Mouse (Mus musculus) spleen, adult 2 months (tissue): ENCODE results near the gene Rasgrp4. TPM values are rescaled to one million over a fixed set of nuclear protein-coding genes. Genes with fewer than 3 reads are reported as not detected.

ENCODE experiments used
- DNase-seq, 2 experiments: peaks; one replicate each; pipeline versions ENCODE4 v3.0.0 to v3.0.0-alpha.2; 2012 to 2021; ENCODE audit warnings: low spot score in 2 of 2, low read depth in 1 of 2
- H3K27ac ChIP-seq: fragments of 200-500 bp; 2 replicates; pipeline ENCODE4 v1.5.1; 2012; ENCODE audit warnings: low read length, inconsistent platforms; ENCODE audit not compliant: insufficient read depth
- H3K27me3 ChIP-seq: fragments of 200-500 bp; 2 replicates; pipeline ENCODE4 v1.6.1; 2012; ENCODE audit warnings: mild to moderate bottlenecking, moderate library complexity, low read length, inconsistent platforms; ENCODE audit not compliant: control insufficient read depth, insufficient read depth
- H3K36me3 ChIP-seq: fragments of 200-500 bp; 2 replicates; pipeline ENCODE4 v1.6.1; 2012; ENCODE audit warnings: mild to moderate bottlenecking, low read length, inconsistent platforms; ENCODE audit not compliant: control insufficient read depth, insufficient read depth
- H3K4me1 ChIP-seq: fragments of 200-500 bp; 2 replicates; pipeline ENCODE4 v1.6.1; 2011; ENCODE audit warnings: inconsistent platforms; ENCODE audit not compliant: control insufficient read depth, insufficient read depth, insufficient read length
- H3K4me3 ChIP-seq: fragments of 200-500 bp; 2 replicates; pipeline ENCODE4 v1.5.1; 2011; ENCODE audit warnings: mild to moderate bottlenecking, inconsistent platforms; ENCODE audit not compliant: insufficient read depth, insufficient read length; ENCODE audit errors: extremely low read depth
- CTCF ChIP-seq: fragments of 200-500 bp; IDR thresholded peaks from 2 replicates; pipeline ENCODE4 v1.5.1; 2011; ENCODE audit warnings: mild to moderate bottlenecking, inconsistent platforms; ENCODE audit not compliant: insufficient read depth, insufficient read length, insufficient replicate concordance; ENCODE audit errors: extremely low read depth
- POLR2A ChIP-seq: fragments of 200-500 bp; IDR thresholded peaks from 2 replicates; pipeline ENCODE4 v1.6.1; 2011; ENCODE audit warnings: low read depth, low read length, inconsistent platforms
- WGBS: fragments of 180-500 bp; shearing (Covaris S2); methylation state at CpG from one replicate; pipeline ENCODE4 v1.1.7; 2018; 5-methylcytosine and 5-hydroxymethylcytosine counted together
- polyA plus RNA-seq: library from polyadenylated mRNA; depleted of rRNA; stranded (reverse); fragments of >200 nt; gene quantifications from 2 replicates; pipeline ENCODE4 v1.2.3, GENCODE M21; 2012

Rasgrp4 gene
- polyA plus RNA-seq, 1 experiment = 16.4 TPM

GRCm38 (mm10) chr7:29146625-29147367 is 12.1 kb downstream of the Rasgrp4 start:
- Histone ChIP-seq H3K27ac (no peak overlapping the region), H3K4me1 (no peaks in the 10 kb centered on the region; the same call in 1 of the 2 replicates)
- WGBS = 90% methylated on average over 7 of the region's 7 CpGs

GRCm38 (mm10) chr7:29148771-29149170 is 14.1 kb downstream of the Rasgrp4 start:
- TF ChIP-seq POLR2A (no peak), CTCF (no peak)
- no peak overlapping the region for H3K4me3 ChIP-seq
- no peaks in the 10 kb centered on the region for H3K36me3 ChIP-seq
- H3K27ac ChIP-seq = no peak overlapping the region
- 94% methylated on average over 15 of the region's 15 CpGs for WGBS
- no peaks in the 10 kb centered on the region for H3K27me3 ChIP-seq
- no peaks in the 10 kb centered on the region; the same call in 1 of the 2 replicates for H3K4me1 ChIP-seq
- DNase-seq = no peak

More at GRCm38 (mm10) chr7:29146625-29147367, 12.1 kb downstream of the Rasgrp4 start:
- Histone ChIP-seq H3K4me3 (no peak overlapping the region), H3K27me3 (no peaks in the 10 kb centered on the region), H3K36me3 (no peaks in the 10 kb centered on the region)
- TF ChIP-seq CTCF (no peak), POLR2A (no peak)
- no peak for DNase-seq

GRCm38 (mm10) chr7:29151486-29151885 is 16.8 kb downstream of the Rasgrp4 start:
- no peak overlapping the region for H3K4me3 ChIP-seq
- DNase-seq = no peak
- H3K4me1 ChIP-seq = peaks cover 4% of the 10 kb centered on the region
- TF ChIP-seq CTCF (no peak), POLR2A (no peak)
- WGBS = 71% methylated on average over 10 of the region's 10 CpGs
- H3K27me3 ChIP-seq = no peaks in the 10 kb centered on the region
- peaks cover 5% of the 10 kb centered on the region; the same call in 1 of the 2 replicates for H3K36me3 ChIP-seq
- H3K27ac ChIP-seq = no peak overlapping the region

GRCm38 (mm10) chr7:29154018-29154720 is 19.5 kb downstream of the Rasgrp4 start:
- Histone ChIP-seq H3K4me1 (peaks cover 6% of the 10 kb centered on the region), H3K27ac (no peak overlapping the region), H3K27me3 (no peaks in the 10 kb centered on the region), H3K4me3 (no peak overlapping the region), H3K36me3 (peaks cover 5% of the 10 kb centered on the region; the same call in 1 of the 2 replicates)
- WGBS = 96% methylated on average over 14 of the region's 14 CpGs
- no peak for DNase-seq
- TF ChIP-seq CTCF (no peak), POLR2A (no peak)

GRCm38 (mm10) chr7:29155196-29155837 is 20.7 kb downstream of the Rasgrp4 start:
- WGBS = 9% methylated on average over 37 of the region's 37 CpGs
- Histone ChIP-seq H3K27me3 (no peaks in the 10 kb centered on the region), H3K4me3 (peak overlapping the region; percentile 89), H3K36me3 (peaks cover 5% of the 10 kb centered on the region; the same call in 1 of the 2 replicates), H3K4me1 (peaks cover 6% of the 10 kb centered on the region), H3K27ac (peak overlapping the region; percentile 83)
- TF ChIP-seq POLR2A = peak; percentile 50
- TF ChIP-seq CTCF = no peak
- DNase-seq = peak; percentile 58 to 84

- peak in 1 of 2 experiments; percentile 71 for DNase-seq
- Histone ChIP-seq H3K27ac (peak within 1 kb of the TSS; percentile 83), H3K27me3 (no peaks in the 10 kb centered on the region), H3K36me3 (peaks cover 5% of the 10 kb centered on the region; the same call in 1 of the 2 replicates), H3K4me3 (peak within 1 kb of the TSS; percentile 89), H3K4me1 (peaks cover 6% of the 10 kb centered on the region)
- TF ChIP-seq POLR2A (no peak), CTCF (no peak)
- WGBS = 1% methylated on average over 66 of the region's 68 CpGs
These were observed 21.5 kb downstream of the Rasgrp4 start, which contains the start of gene Fam98c for GRCm38 (mm10) chr7:29155838-29156782. Fam98c (minus strand) TSS chr7:29156234.
